Mouse (Mus musculus): Measurements from ENCODE around the gene Clta. TPM values are rescaled to one million over a fixed set of nuclear protein-coding genes. Genes with fewer than 3 reads are reported as not detected.

Clta gene
- total and polyA plus RNA-seq, 3 experiments: 108 to 483 (median 437) TPM

GRCm38 (mm10) chr4:44068736-44069135, 64.5 kb downstream of the Clta start:
- Histone ChIP-seq H3K4me1 (ENCODE audit: insufficient read depth, low read depth, low read length) (peaks cover 62% of the 10 kb centered on the region), H3K36me3 (replicated peaks) (peaks cover 40% of the 10 kb centered on the region), H3K9me3 (replicated peaks) (no peaks in the 10 kb centered on the region), H3K4me3 (ENCODE audit: low read depth, low read length) (no peak overlapping the region), H3K27me3 (ENCODE audit: insufficient read depth, low read length) (no peaks in the 10 kb centered on the region)
- no peak for DNase-seq (ENCODE audit: low spot score)
- ATAC-seq (ENCODE audit: extremely low read depth, insufficient number of reproducible peaks, low FRiP score, poor library complexity, severe bottlenecking): no peak
- TF ChIP-seq GATA1 (IDR thresholded peaks at IDR 0.05; ENCODE audit: borderline replicate concordance, low read length) (no peak), POLR2AphosphoS5 (IDR thresholded peaks at IDR 0.05; ENCODE audit: insufficient replicate concordance, low read depth, low read length) (no peak), CTCF (IDR thresholded peaks at IDR 0.05; ENCODE audit: low read depth, low read length) (no peak), GATA2 (IDR thresholded peaks at IDR 0.05; ENCODE audit: borderline replicate concordance, low read depth, low read length) (no peak), TAL1 (conservative IDR thresholded peaks at IDR 0.05; ENCODE audit: low read depth, low read length) (no peak)

- no peaks in the 10 kb centered on the region for H3K9me3 ChIP-seq (replicated peaks)
- H3K36me3 ChIP-seq (replicated peaks): peaks cover 40% of the 10 kb centered on the region
- TF ChIP-seq GATA1 (IDR thresholded peaks at IDR 0.05; ENCODE audit: borderline replicate concordance, low read length) (no peak), GATA2 (IDR thresholded peaks at IDR 0.05; ENCODE audit: borderline replicate concordance, low read depth, low read length) (no peak), POLR2AphosphoS5 (IDR thresholded peaks at IDR 0.05; ENCODE audit: insufficient replicate concordance, low read depth, low read length) (no peak), CTCF (IDR thresholded peaks at IDR 0.05; ENCODE audit: low read depth, low read length) (no peak), TAL1 (conservative IDR thresholded peaks at IDR 0.05; ENCODE audit: low read depth, low read length) (no peak)
- DNase-seq (ENCODE audit: low spot score) (no peak), ATAC-seq (ENCODE audit: extremely low read depth, insufficient number of reproducible peaks, low FRiP score, poor library complexity, severe bottlenecking) (no peak)
- no peak overlapping the region for H3K4me3 ChIP-seq (ENCODE audit: low read depth, low read length)
- H3K4me1 ChIP-seq (ENCODE audit: insufficient read depth, low read depth, low read length): peaks cover 62% of the 10 kb centered on the region
- no peaks in the 10 kb centered on the region for H3K27me3 ChIP-seq (ENCODE audit: insufficient read depth, low read length)
Observed at GRCm38 (mm10) chr4:44069411-44069810, 65.2 kb downstream of the Clta start.

- H3K4me1 ChIP-seq (ENCODE audit: insufficient read depth, low read depth, low read length): peaks cover 56% of the 10 kb centered on the region
- H3K4me3 ChIP-seq (ENCODE audit: low read depth, low read length): peak overlapping the region; percentile 99; the same call in 1 of the 2 replicates
Observed at GRCm38 (mm10) chr4:44070641-44071040, 66.4 kb downstream of the Clta start.

GRCm38 (mm10) chr4:44071741-44072145, 67.5 kb downstream of the Clta start:
- ATAC-seq (ENCODE audit: extremely low read depth, insufficient number of reproducible peaks, low FRiP score, poor library complexity, severe bottlenecking): 0 out of 2 replicates have a peak, but pooled peaks have one; percentile 23
- peak; percentile 29 for DNase-seq (ENCODE audit: low spot score)
- TF ChIP-seq GATA1 (IDR thresholded peaks at IDR 0.05; ENCODE audit: borderline replicate concordance, low read length): no peak
- no peak for TF ChIP-seq CTCF (IDR thresholded peaks at IDR 0.05; ENCODE audit: low read depth, low read length)
- TF ChIP-seq GATA2 (IDR thresholded peaks at IDR 0.05; ENCODE audit: borderline replicate concordance, low read depth, low read length): no peak
- no peak for TF ChIP-seq TAL1 (conservative IDR thresholded peaks at IDR 0.05; ENCODE audit: low read depth, low read length)
- no peak for TF ChIP-seq POLR2AphosphoS5 (IDR thresholded peaks at IDR 0.05; ENCODE audit: insufficient replicate concordance, low read depth, low read length)
- Histone ChIP-seq H3K4me3 (ENCODE audit: low read depth, low read length) (peak overlapping the region; percentile 99), H3K36me3 (replicated peaks) (peaks cover 26% of the 10 kb centered on the region), H3K9me3 (replicated peaks) (no peaks in the 10 kb centered on the region), H3K27me3 (ENCODE audit: insufficient read depth, low read length) (no peaks in the 10 kb centered on the region), H3K4me1 (ENCODE audit: insufficient read depth, low read depth, low read length) (peaks cover 47% of the 10 kb centered on the region)

More at GRCm38 (mm10) chr4:44070641-44071040, 66.4 kb downstream of the Clta start:
- peaks cover 35% of the 10 kb centered on the region for H3K36me3 ChIP-seq (replicated peaks)
- H3K9me3 ChIP-seq (replicated peaks): no peaks in the 10 kb centered on the region
- DNase-seq (ENCODE audit: low spot score) (no peak), ATAC-seq (ENCODE audit: extremely low read depth, insufficient number of reproducible peaks, low FRiP score, poor library complexity, severe bottlenecking) (no peak)
- TF ChIP-seq CTCF (IDR thresholded peaks at IDR 0.05; ENCODE audit: low read depth, low read length) (no peak), POLR2AphosphoS5 (IDR thresholded peaks at IDR 0.05; ENCODE audit: insufficient replicate concordance, low read depth, low read length) (no peak), GATA1 (IDR thresholded peaks at IDR 0.05; ENCODE audit: borderline replicate concordance, low read length) (no peak), TAL1 (conservative IDR thresholded peaks at IDR 0.05; ENCODE audit: low read depth, low read length) (no peak), GATA2 (IDR thresholded peaks at IDR 0.05; ENCODE audit: borderline replicate concordance, low read depth, low read length) (no peak)
- no peaks in the 10 kb centered on the region for H3K27me3 ChIP-seq (ENCODE audit: insufficient read depth, low read length)

GRCm38 (mm10) chr4:44072146-44072872, 68.1 kb downstream of the Clta start:
- H3K9me3 ChIP-seq (replicated peaks): no peaks in the 10 kb centered on the region
- H3K4me3 ChIP-seq (ENCODE audit: low read depth, low read length): peak overlapping the region; percentile 99
- no peak for TF ChIP-seq CTCF (IDR thresholded peaks at IDR 0.05; ENCODE audit: low read depth, low read length)
- no peak for TF ChIP-seq GATA2 (IDR thresholded peaks at IDR 0.05; ENCODE audit: borderline replicate concordance, low read depth, low read length)
- TF ChIP-seq GATA1 (IDR thresholded peaks at IDR 0.05; ENCODE audit: borderline replicate concordance, low read length): no peak
- no peak for TF ChIP-seq POLR2AphosphoS5 (IDR thresholded peaks at IDR 0.05; ENCODE audit: insufficient replicate concordance, low read depth, low read length)
- TF ChIP-seq TAL1 (conservative IDR thresholded peaks at IDR 0.05; ENCODE audit: low read depth, low read length): no peak
- H3K27me3 ChIP-seq (ENCODE audit: insufficient read depth, low read length): 0 out of 2 replicates have a peak, but pooled peaks cover under 1% of the 10 kb centered on the region
- peaks cover 22% of the 10 kb centered on the region for H3K36me3 ChIP-seq (replicated peaks)
- ATAC-seq (ENCODE audit: extremely low read depth, insufficient number of reproducible peaks, low FRiP score, poor library complexity, severe bottlenecking) (peak; percentile 77), DNase-seq (ENCODE audit: low spot score) (peak; percentile 95)
- H3K4me1 ChIP-seq (ENCODE audit: insufficient read depth, low read depth, low read length): peaks cover 45% of the 10 kb centered on the region

- ATAC-seq (ENCODE audit: extremely low read depth, insufficient number of reproducible peaks, low FRiP score, poor library complexity, severe bottlenecking) (peak; percentile 47), DNase-seq (ENCODE audit: low spot score) (no peak)
- peaks cover 38% of the 10 kb centered on the region for H3K4me1 ChIP-seq (ENCODE audit: insufficient read depth, low read depth, low read length)
Observed at GRCm38 (mm10) chr4:44072873-44073441, 68.7 kb downstream of the Clta start.

More at GRCm38 (mm10) chr4:44072873-44073441, 68.7 kb downstream of the Clta start:
- TF ChIP-seq GATA2 (IDR thresholded peaks at IDR 0.05; ENCODE audit: borderline replicate concordance, low read depth, low read length) (no peak), POLR2AphosphoS5 (IDR thresholded peaks at IDR 0.05; ENCODE audit: insufficient replicate concordance, low read depth, low read length) (no peak), CTCF (IDR thresholded peaks at IDR 0.05; ENCODE audit: low read depth, low read length) (no peak), TAL1 (conservative IDR thresholded peaks at IDR 0.05; ENCODE audit: low read depth, low read length) (no peak), GATA1 (IDR thresholded peaks at IDR 0.05; ENCODE audit: borderline replicate concordance, low read length) (no peak)
- Histone ChIP-seq H3K9me3 (replicated peaks) (no peaks in the 10 kb centered on the region), H3K4me3 (ENCODE audit: low read depth, low read length) (peak overlapping the region; percentile 99), H3K27me3 (ENCODE audit: insufficient read depth, low read length) (peaks cover 4% of the 10 kb centered on the region; the same call in 1 of the 2 replicates), H3K36me3 (replicated peaks) (peaks cover 15% of the 10 kb centered on the region)

Measured in G1E (cell line).